Mouse (Mus musculus) embryonic facial prominence, embryonic 14.5 days (tissue): ENCODE measurements around the gene Rsbn1. TPM values are rescaled to one million over a fixed set of nuclear protein-coding genes. Genes with fewer than 3 reads are reported as not detected.

Source experiments
- ATAC-seq: fragments of 200-750 bp; cut with Nextera tagmentation; 2 replicates; pipeline ENCODE4 v1.8.0; 2017; ENCODE audit warnings: low read depth, moderate number of reproducible peaks, moderate TSS enrichment
- DNase-seq: peaks from one replicate; pipeline ENCODE4 v3.0.0-alpha.2; 2015; ENCODE audit warnings: low spot score
- H3K27ac ChIP-seq: fragments of 300-500 bp; sonication (generic); replicated peaks from 2 replicates; pipeline ENCODE4 v1.5.1; 2014; ENCODE audit warnings: low read depth, mild to moderate bottlenecking, low read length, moderate library complexity
- H3K27me3 ChIP-seq: fragments of 300-500 bp; sonication (generic); replicated peaks from 2 replicates; pipeline ENCODE4 v1.6.1; 2014; ENCODE audit warnings: low read length; ENCODE audit not compliant: control insufficient read depth, insufficient read depth
- H3K36me3 ChIP-seq: fragments of 300-500 bp; sonication (generic); 2 replicates; pipeline ENCODE4 v1.6.1; 2014; ENCODE audit warnings: low read length, mixed read lengths; ENCODE audit not compliant: control insufficient read depth, insufficient read depth
- H3K4me1 ChIP-seq: fragments of 300-500 bp; sonication (generic); 2 replicates; pipeline ENCODE4 v1.6.1; 2014; ENCODE audit warnings: antibody characterized with exemption, low read length; ENCODE audit not compliant: control insufficient read depth, insufficient read depth
- H3K4me2 ChIP-seq: fragments of 300-500 bp; sonication (generic); 2 replicates; pipeline ENCODE4 v1.6.1; 2014; ENCODE audit warnings: low read depth, mild to moderate bottlenecking, low read length, moderate library complexity, mixed read lengths
- H3K4me3 ChIP-seq: fragments of 300-500 bp; sonication (generic); 2 replicates; pipeline ENCODE4 v1.5.1; 2014; ENCODE audit warnings: low read depth, mild to moderate bottlenecking, low read length
- H3K9ac ChIP-seq: fragments of 300-500 bp; sonication (generic); 2 replicates; pipeline ENCODE4 v1.6.1; 2014; ENCODE audit warnings: low read depth, mild to moderate bottlenecking, low read length, moderate library complexity, mixed read lengths
- H3K9me3 ChIP-seq: fragments of 300-500 bp; sonication (generic); 2 replicates; pipeline ENCODE4 v1.6.1; 2016; ENCODE audit warnings: low read length; ENCODE audit not compliant: control insufficient read depth
- WGBS: fragments of 180-500 bp; shearing (Covaris S2); extraction: QIAGEN DNeasy Blood & Tissue Kit; methylation state at CpG from one replicate; pipeline ENCODE4 v1.1.7; 2014; 5-methylcytosine and 5-hydroxymethylcytosine counted together
- polyA plus RNA-seq: library from polyadenylated mRNA; unstranded; fragments of >200 nt; fragmentation: Nextera tagmentation; extraction: Ambion mirVana; gene quantifications from 2 replicates; pipeline ENCODE4 v1.2.1, GENCODE M21; 2014

Rsbn1 gene
- polyA plus RNA-seq, 1 experiment from 2014 or later, result 12.0 TPM

- ATAC-seq (peak; percentile 50; the same call in 1 of the 2 replicates), DNase-seq (peak; percentile 35)
- no peak overlapping the region for H3K27ac ChIP-seq
- WGBS, result 85% methylated on average over 8 of the region's 8 CpGs
- H3K36me3 ChIP-seq, result peaks cover 61% of the 10 kb centered on the region
- no peak overlapping the region for H3K9ac ChIP-seq
- H3K4me2 ChIP-seq, result no peak overlapping the region
- H3K9me3 ChIP-seq, result no peaks in the 10 kb centered on the region
- H3K27me3 ChIP-seq, result no peaks in the 10 kb centered on the region
- no peak overlapping the region for H3K4me3 ChIP-seq
- no peaks in the 10 kb centered on the region for H3K4me1 ChIP-seq
Observed at GRCm38 (mm10) chr3:104007479-104007878, 93.6 kb downstream of the Rsbn1 start.

- Histone ChIP-seq H3K9ac (no peak overlapping the region), H3K4me2 (no peak overlapping the region), H3K4me1 (no peaks in the 10 kb centered on the region), H3K27me3 (no peaks in the 10 kb centered on the region), H3K9me3 (no peaks in the 10 kb centered on the region), H3K36me3 (peaks cover 50% of the 10 kb centered on the region), H3K4me3 (no peak overlapping the region), H3K27ac (no peak overlapping the region)
- WGBS, result 93% methylated on average over 5 of the region's 5 CpGs
- ATAC-seq, result no peak
- no peak for DNase-seq
Observed at GRCm38 (mm10) chr3:104009924-104010662, 96.2 kb downstream of the Rsbn1 start.

GRCm38 (mm10) chr3:104011972-104012371 is 98.1 kb downstream of the Rsbn1 start:
- Histone ChIP-seq H3K27me3 (no peaks in the 10 kb centered on the region), H3K4me2 (no peak overlapping the region), H3K36me3 (peaks cover 47% of the 10 kb centered on the region), H3K27ac (no peak overlapping the region), H3K9me3 (no peaks in the 10 kb centered on the region), H3K4me3 (no peak overlapping the region), H3K4me1 (no peaks in the 10 kb centered on the region), H3K9ac (no peak overlapping the region)
- WGBS, result 90% methylated on average over 2 of the region's 2 CpGs
- no peak for DNase-seq
- no peak for ATAC-seq

Other genes starting within 250 kb of the Rsbn1 start
- gene Olfml3, start 176.1 kb upstream of the Rsbn1 start, polyA plus RNA-seq, result 73.3 and 79.1 TPM in 2 replicates
- gene Gm10964, start 174.8 kb upstream of the Rsbn1 start, polyA plus RNA-seq, result not detected in 2 replicates
- gene Hipk1, start 122.6 kb upstream of the Rsbn1 start, polyA plus RNA-seq, result 15.4 and 17.3 TPM in 2 replicates
- 22.3 and 25.9 TPM in 2 replicates for gene Dclre1b, start 104.7 kb upstream of the Rsbn1 start, polyA plus RNA-seq
- gene Ap4b1, start 104.6 kb upstream of the Rsbn1 start, polyA plus RNA-seq, result 23.9 and 24.9 TPM in 2 replicates
- 0.17 and 0.41 TPM in 2 replicates for gene Gm43064, start 104.5 kb upstream of the Rsbn1 start, polyA plus RNA-seq
- 0.42 and 0.63 TPM in 2 replicates for gene Bcl2l15, start 81.5 kb upstream of the Rsbn1 start, polyA plus RNA-seq
- gene Ptpn22, start 54.3 kb upstream of the Rsbn1 start, polyA plus RNA-seq, result 0.76 and 0.96 TPM in 2 replicates
- 41.1 and 41.4 TPM in 2 replicates for gene Phtf1, start 54.0 kb downstream of the Rsbn1 start, polyA plus RNA-seq